Mouse (Mus musculus) left cerebral cortex, postnatal 25 days (tissue): ENCODE results near the gene Cd300a. TPM values are rescaled to one million over a fixed set of nuclear protein-coding genes. Genes with fewer than 3 reads are reported as not detected.

Experiments
- DNase-seq, 2 experiments: peaks; one replicate each; pipeline ENCODE4 v3.0.0; 2022; ENCODE audit warnings: low spot score in 2 of 2, mixed read lengths in 1 of 2
- intact Hi-C: fragments of 180-260 bp; cut with DNase I; formaldehyde crosslinking; loops from one replicate; pipeline ENCODE4 v1.15.1; 2025
- total RNA-seq, 2 experiments: library from RNA; stranded (reverse); gene quantifications; 2 replicates each; pipeline ENCODE4 v1.2.3; 2021

Gene Cd300a
- under 1 TPM; 0.37 to 0.55 TPM for total RNA-seq

DNA sequence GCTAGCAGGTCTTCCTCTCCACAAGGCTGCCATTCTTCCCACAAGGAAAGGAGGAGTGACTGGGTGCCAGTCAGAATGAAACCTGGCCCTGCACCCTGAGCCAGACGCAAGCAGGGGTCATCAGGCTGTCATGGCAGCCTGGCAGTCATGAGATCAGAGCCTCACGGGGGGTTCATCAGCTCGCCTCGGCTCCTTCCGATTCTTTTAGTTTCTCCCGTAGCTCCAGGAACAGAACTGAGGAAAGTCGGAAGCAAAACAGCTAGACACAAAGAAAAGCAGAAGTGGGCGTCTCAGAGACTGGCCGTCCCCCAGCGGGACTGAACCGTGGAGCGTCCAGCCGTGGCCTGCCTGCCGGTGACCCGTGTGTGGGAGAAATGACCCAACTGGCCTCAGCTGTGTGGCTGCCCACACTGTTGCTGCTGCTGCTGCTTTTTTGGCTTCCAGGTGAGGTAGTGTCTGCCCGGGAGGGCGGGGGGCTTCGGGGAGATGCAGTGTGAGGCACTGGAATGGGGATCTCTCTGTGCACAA is at the start of gene Cd300a:
Cd300a (plus strand) TSS at position 51 of the 528 bp plus-strand sequence.
- intact Hi-C loops: no loop called here
- no peak for DNase-seq

DNA sequence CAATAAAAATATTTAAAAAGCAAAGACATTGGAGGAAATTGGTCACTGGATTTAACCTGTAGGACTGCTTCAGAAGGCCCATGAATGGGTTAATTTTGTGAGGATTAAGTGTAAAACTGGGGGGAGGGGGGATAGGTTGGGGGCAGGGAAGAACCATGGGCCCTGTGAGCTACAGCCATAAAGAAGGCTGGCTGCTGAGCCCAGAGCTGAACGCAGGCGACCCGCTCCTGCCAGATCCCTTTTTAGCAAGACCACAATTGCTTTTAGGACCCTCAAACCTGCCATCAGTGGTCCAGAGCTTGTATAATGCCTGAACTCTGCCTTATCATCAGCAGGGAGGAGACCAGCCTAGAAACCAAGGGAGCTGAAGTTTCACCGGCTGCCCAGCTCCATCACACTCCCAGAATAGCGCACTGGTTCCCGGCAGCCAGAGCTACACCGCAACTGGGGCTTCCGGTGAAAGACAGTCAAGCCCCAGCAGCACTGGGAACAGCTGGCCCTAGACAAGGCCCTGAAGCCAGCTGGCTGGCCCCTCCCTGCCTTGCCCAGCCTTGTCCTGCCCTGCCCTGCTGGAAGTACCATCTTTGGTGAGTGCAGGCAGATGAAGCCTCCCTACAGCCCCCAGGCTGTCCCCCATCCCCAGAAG is 45.9 kb upstream of the Cd300a start:
- intact Hi-C loops: no loop called here
- no peak for DNase-seq

DNA sequence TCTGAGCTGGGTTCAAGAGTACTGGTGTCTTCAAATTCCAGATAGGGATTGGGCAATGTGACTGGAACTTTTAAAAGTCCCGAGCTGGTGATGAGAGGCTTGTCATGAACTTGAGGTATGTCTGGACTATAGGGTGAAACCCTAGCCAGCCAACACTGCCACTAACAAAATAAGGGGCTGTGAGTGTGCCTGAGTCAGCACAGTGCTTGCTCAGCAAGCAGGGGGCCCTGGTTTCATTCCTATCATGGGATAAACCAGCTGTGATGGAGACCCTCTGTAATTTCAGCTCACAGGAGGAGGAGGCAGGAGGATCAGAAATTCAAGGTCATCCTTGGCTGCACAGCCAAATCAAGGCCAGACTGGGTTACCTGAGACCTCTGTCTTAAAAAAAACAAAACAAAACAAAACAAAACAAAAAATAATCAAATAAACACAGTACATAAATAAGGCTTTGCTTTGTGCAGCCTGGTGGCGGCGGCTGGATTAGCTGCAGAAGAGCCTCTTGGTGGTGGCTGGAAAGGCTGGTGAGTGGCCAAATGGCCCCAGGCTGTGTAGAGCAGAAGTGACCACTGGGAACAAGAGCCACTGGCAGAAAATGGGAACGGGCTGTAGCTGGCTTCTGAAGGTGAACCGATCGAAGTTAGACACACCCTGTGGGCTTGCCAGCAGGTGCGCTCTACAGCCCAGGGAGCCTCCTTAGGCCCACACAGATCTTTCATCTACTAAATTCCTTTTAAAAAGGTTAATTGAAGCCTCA is 45.2 kb upstream of the Cd300a start:
- intact Hi-C loops: no loop called here
- no peak for DNase-seq

DNA sequence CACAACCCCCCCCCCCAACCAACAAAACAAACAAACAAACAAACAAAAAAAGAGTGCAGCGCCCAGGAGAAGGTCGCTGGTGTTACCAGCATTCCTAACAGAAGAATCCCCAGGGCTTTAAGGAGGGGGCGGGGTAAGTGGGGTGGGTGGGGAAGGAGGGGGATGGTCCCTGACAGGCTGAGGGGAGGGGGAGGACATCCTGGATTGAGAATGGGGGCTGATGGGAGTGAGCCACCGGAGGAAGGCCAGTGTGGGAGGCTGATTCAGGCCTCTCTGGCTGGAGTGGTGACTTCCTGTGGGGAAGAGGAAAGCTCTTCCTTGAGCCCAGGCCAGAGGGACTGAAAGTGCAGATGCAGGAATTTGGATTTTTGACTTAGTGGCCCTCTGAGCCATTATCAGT is 43.5 kb upstream of the Cd300a start:
- intact Hi-C loops: no loop called here
- no peak for DNase-seq

DNA sequence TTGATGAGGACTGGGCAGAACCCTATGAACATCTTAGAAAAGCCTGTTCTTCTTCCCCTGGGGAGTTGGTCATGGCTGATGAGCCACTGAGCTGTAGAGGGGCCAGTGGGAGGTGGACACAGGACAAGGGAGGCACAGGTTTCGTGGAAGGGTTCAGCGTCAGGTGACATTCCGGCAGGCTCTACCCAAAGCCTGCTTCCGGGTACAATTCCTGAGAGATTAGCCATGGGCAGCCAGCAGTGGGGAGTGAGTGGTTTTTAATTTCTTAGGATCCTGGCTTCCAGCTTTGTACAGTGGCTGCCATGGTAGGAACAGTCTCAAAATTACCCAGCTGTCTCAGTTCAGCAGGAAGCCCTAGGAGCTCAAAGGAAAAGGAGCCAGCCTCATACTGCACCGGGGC is 42.8 kb upstream of the Cd300a start:
- intact Hi-C loops: no loop called here

DNA sequence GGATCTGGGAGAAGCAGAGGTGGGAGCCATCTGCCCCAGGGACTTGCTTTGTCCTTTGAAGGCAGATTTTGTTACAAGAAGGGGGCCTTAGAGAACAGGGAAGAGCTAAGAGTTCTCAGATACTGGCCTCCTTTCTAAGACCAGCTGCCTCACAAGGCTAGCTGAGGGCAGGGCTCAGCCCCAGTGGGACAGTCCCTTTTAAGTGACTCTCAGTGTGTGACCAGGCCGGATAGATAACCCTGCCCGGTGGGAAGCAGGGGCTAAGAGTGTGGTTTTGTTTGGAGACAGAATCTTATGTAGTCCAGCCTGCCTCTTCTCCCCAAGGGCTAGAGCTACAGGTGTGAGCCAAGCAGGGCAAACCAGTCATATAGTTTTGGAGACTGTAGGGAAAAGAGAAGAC is 40.3 kb upstream of the Cd300a start:
- DNase-seq: no peak
- intact Hi-C loops: no loop called here

More for the DNA sequence above, 42.8 kb upstream of the Cd300a start:
- DNase-seq: no peak

DNA sequence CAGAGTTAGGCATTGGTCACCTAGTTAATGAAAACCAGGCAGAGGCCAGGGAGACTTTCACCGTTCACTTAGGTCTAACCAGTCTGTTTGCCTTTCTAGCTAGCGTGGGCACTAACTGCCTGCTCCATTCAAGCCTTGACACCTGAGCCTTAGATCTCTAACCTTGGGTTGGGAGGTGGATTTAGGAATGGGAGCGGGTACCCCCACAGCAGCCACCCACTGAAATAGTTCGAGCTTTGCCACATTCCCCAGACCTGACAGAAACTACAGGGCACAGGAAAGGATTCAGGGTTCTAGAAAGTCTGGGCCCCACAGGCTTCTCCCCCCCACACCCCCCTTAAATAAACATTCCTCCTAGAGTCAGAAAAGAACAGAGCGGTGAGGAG is 39.8 kb upstream of the Cd300a start:
- no peak for DNase-seq

DNA sequence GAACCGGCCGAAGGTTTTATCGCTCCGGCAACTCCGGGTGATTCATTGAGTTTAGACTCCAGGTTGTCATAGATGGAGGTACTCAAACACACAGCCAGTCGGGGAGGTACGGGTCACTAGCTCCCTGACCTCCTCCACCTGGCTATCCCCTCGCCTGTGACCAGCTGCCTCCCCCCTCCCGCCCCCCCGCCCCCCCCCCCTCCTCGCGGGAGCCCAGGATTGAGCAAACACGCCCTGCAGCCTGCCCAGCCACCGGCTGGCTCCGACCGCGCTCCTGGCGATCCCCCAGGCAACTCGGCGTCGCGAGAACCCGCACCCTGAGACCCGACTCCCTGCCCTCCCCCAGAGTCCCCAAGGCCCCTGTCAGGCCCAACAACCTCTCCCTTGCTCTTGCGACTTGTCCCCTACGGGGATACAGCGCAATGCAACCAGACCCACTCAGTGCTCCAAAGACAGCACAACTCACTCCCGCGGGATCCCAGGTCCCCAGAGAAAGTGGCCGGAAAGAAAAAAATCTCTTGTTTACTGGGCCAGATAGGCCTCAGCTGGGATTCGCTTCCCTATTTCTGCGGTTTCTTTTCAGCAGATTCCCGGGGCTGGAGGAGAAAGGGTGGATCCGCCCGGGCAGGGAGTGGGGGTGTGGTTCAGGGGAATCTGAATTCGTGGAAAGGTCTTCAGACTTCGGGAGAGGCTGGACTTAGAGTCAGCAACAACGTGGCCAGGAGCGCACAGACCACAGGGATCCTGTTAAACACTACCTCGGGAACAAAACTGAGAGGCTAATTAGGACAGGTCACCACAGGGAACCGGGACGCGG is 39.2 kb upstream of the Cd300a start, which contains the start of gene Gprc5c:
Gprc5c (plus strand) TSS at position 701 of the 817 bp plus-strand sequence.
- intact Hi-C loops: no loop called here
- DNase-seq: no peak

More for the DNA sequence above, 39.8 kb upstream of the Cd300a start:
- intact Hi-C loops: no loop called here

DNA sequence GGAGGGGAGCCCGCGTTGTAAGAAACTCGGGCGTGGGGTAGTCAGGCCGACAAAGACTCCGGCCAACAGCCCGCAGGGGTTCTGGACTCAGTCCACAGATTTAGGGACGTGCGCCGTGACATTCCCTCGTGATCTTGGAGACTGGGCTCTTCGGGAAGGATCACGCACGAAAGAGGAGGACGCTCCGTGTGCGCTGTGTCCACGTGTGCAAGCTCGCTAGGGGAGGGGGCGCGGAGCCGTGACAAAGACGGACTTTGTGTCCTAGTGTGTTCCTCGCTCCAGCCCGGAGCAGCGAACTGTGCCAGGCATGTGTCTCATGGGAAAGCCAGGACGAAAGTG is 38.6 kb upstream of the Cd300a start:
- no peak for DNase-seq
- intact Hi-C loops: no loop called here

DNA sequence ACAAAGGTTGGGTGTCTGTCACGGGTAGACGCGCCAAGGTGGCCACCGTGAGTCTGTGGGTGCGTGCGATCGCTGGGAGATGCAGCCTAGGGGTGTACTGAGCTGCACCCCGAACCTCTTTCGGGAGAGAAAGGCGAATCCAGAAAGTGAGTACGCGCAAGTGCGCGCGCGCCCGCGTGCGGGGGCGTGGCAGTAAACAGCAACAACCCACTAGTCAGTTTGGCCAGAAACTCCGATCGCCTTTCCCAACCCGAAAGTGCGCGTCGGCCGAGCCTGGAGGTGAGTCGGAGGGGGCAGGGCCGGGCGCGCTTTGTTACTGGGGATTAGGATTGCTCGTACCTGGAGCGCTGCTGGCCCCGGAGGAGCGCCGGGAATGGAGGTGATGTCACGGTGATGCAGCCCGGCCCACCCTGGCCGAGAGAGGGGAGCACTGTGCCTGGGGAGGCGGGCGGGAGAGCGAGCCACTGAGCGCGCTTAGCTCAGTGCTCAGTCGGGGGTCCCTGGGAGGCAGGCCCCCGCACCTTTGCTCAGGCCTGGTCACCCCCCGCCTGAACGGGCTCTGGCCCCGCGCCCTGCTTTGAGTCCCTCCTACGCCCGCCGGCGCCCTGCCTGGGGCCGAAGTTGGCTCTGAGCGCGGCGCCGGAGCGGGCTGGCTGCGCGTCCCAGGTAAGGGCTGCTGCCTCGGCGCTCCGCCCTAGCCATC is 38.1 kb upstream of the Cd300a start:
- DNase-seq: peak in 1 of 2 experiments; percentile 13

DNA sequence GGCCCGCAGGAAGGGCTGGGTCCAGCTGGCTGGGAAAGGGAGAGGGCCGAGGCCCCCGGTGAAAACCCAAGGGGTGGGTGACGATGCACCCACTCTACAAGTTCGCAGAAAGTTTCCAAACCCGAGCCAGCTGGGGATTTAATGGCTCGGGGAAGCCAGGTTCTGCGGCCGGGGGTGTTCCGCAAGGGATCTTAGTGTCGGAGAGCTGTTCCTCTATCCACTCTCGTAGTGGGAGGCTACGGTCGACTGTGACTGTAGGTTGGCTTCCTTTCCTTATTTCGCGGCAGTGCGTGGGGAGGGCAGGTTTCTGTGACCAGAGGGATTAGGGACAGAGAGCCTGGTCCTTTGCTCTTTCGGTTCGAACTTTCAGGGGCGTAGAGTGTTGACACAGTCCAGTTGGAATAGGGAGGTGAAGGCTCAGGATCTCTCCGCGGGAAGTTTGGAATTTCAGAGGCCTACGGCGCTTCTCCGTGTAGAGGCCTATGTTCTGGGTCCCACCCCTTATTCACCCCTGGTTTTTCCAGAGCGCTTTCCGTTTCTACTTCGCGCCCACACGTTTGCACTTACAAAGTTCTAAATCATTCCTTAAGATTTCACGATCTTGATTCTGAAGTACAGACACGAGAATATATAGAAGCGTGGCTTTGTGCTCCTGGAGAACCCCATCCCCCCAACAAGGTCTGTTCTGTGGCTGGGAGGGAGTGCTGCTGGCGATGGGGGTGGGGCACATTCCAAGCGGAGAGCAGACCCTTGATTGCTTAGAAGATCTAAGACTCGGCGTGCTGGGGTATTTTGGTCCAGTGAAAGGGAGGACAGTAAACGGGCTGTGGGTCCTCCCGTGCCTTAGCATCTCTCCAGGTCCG is 37.3 kb upstream of the Cd300a start:
- intact Hi-C loops: no loop called here

More for the DNA sequence above, 38.1 kb upstream of the Cd300a start:
- intact Hi-C loops: no loop called here

DNA sequence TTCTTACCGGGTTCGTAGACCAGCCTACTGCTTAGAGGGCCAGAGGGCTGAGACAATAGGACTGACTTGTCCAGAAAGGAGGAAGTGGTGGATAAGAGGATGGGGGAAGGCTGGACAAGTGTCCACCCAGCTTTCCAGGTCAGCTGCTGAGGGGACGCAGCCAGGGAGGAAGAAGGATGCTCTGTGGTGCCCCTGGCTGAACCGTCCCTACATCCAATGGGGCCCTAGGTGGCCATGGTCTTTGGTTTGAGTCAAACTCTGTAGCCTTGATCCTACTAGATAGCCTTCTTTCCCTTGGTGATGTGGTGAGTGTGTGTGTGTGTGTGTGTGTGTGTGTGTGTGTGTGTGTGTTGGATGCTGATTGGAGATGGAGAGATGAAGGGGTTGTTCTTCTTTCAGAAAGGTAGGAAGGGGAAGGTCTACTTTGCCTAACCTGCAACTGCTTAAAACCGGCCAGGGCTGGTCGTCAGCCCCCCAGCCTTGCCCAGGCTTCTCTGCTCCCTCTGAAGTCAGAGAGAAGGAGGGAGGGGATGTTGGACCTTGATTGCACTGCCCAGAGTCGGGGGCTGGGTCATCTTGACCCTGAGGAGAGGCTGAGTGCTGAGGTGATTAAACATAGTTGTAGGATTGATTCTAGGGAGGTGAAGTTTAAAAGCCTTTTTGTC is 36.5 kb upstream of the Cd300a start:
- intact Hi-C loops: no loop called here
- no peak for DNase-seq

More for the DNA sequence above, 37.3 kb upstream of the Cd300a start:
- DNase-seq: no peak

DNA sequence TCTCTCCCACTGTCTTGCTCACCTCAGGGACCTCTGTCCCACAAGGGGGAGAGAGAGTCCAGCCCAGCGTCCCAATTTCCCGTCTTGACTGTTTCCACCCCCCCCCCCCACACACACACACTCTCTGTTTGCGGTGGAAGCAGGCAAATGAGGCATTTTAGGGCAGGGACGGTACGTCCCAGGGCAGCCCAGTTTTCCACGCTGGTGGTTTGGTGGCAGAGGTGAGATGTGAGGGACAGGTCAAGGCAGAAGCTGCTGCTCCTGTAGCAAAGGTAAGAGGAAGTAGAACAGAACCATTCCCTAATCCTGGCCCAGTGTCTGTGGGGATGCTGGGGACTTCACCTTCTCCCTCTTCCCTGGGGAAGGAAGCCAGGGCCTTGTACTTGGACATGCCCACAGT is 35.3 kb upstream of the Cd300a start:
- DNase-seq: no peak
- intact Hi-C loops: no loop called here

DNA sequence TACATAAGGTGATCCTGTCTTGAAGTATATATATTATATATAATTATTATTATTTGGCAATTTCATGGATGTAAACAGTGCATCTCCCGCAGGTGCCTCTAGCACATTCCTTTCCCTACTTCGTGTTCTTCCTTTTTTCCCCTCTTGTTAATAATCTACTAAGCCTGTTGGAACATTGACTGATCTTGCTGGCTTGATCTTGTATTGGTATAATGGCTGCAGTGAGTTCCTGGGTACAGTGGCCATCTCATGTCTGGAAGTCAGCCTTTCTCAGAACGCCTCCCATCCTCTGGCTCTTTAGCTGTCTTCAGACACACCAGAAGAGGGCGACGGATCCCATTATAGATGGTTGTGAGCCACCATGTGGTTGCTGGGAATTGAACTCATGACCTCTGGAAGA is 33.7 kb upstream of the Cd300a start:
- DNase-seq: no peak
- intact Hi-C loops: no loop called here

DNA sequence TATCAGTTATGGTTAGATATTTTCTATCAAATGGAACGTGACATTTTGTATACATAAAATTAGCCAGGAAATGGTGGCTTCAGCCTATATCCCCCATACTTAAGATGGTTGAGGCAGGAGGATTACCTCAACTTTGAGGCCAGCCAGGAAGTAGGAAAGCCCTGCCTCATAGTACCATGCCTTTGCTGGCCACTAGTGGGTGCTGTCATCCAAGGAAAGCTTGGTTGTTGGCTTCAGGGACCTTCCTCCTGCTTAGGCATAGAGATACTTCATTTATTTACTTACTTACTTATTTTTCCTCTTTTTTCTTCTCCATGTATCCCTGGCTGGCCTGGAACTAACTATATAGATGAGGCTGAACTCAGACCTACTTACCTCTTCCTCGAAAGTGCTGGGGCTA is 31.2 kb upstream of the Cd300a start:
- DNase-seq: no peak
- intact Hi-C loops: no loop called here

DNA sequence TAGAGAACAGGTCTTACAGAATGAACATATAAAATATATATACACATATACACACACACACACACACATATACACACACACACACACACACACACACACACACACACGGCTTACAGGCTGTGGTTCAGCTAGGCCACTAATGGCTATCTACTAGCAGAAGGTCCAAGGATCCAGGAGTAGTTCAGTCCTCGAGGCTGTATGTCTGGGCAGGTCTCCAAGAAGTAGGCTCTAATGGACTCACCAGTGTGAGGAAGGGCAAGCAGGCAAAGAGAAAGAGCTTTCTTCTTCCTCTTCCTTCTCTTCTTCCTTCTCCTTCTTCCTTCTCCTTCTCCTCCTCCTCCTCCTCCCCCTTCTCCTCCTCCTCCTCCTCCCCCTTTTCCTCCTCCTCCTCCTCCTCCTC is 28.8 kb upstream of the Cd300a start:
- DNase-seq: no peak
- intact Hi-C loops: loop anchor here (5.0 kb wide), 1 partner anchor 49 kb away; no protein-coding TSS in a partner anchor

DNA sequence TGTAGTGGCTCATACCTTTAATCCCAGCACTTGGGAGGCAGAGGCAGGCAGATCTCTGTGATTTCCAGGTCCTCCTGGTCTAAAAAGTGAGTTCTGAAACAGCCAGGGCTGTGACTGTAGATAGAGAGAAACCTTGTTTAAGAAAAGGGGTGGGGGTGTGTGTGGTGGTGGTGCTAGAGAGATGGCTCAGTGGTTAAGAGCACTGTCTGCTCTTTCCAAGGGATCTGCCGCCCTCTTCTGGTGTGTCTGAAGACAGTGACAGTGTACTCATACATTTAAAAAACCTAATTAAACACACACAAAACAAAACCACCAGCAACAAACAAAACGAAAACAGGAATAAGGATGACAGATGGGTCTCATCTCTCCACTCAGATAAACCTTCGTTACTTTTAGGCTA is 27.2 kb upstream of the Cd300a start:
- no peak for DNase-seq
- intact Hi-C loops: loop anchor here (5.0 kb wide), 1 partner anchor 50 kb away; no protein-coding TSS in a partner anchor

DNA sequence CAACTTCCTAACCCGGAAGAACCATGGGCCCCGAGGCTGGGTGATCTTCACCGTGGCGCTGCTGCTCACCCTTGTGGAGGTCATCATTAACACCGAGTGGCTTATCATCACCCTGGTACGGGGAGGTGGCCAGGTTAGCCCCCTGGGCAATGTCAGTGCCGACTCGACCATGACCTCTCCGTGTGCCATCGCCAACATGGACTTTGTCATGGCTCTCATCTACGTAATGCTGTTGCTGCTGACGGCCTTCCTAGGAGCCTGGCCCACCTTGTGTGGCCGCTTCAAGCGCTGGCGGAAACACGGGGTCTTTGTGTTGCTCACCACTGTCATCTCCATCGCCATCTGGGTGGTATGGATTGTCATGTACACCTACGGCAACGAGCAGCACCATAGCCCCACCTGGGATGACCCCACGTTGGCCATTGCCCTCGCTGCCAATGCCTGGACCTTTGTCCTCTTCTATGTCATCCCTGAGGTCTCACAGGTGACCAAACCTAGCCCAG is 25.9 kb upstream of the Cd300a start:
- no peak for DNase-seq
- intact Hi-C loops: loop anchor here (5.0 kb wide), 1 partner anchor 52 kb away; no protein-coding TSS in a partner anchor
